ENCODE assay signal across 24 mouse cellular contexts in the genomic region with DNA sequence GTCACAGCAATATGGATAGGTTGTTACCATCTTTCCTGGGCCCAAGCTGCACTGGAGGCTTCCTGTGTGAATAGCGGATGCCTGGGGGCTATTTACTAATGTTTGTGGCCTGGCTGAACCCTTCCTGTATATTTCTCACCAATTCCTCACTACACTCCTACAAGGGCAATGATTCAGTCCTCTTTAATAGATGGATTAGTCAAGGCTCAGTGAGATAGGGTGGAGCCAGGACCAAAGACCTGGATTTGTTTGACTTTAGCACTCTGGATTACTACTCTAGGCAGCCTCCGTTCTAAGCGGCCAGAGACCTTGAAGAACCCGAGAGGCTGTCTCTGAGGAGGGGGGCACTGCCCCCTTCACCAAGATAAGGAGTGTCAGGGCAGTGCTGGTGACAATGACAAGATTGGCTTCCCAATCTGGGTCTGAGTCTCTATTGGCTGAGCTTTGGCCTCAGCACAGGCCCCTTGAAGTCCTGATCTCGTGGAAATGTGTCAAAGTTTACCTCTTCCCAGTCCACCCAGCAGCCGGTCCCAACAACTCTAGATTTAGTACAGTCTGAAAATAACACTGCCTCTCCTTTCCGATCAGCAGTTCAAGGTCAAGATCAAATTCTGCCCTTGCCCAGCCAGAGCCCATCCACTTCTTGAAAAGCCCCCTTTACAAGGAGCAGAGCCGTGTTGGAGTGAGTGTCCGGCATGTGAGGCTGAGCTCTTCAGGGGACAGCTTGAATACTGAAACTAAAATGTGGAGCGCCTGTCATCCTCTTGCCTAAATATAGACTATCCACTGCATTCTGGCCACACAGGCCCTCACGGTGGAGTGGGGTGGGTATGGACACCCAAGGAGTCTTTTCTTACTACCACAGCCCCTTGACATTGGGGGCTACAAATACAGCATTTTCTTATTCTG.
DNase-seq lines count a peak whose midpoint lies in the region; ATAC-seq and TF ChIP-seq lines count a peak whose summit lies in the region.
"Had no signal": no experiment of that assay in that cellular context is flagged by ENCODE, and none has a peak within 500 bp of the region (broad histone marks: within the 10 kb centered on the region; RNA-seq: fewer than 3 reads in every experiment).

No protein-coding gene starts in this region.

- H3K4me1 ChIP-seq in lung, embryonic 16.5 days (replicated peaks; ENCODE audit: control insufficient read depth, insufficient read depth, low read length) = peaks cover 2% of the 10 kb centered on the region
- peaks cover 22% of the 10 kb centered on the region for H3K4me1 ChIP-seq in heart, embryonic 15.5 days (replicated peaks)
- no peaks in the 10 kb centered on the region for H3K4me1 ChIP-seq in hindbrain, postnatal 0 days (ENCODE audit: insufficient read depth, low read length)
- H3K4me1 ChIP-seq: embryonic facial prominence, embryonic 12.5 days; limb, embryonic 15.5 days; midbrain, embryonic 12.5 days; neural tube, embryonic 12.5 days; stomach, embryonic 15.5 days had no signal

- no peak for DNase-seq in lung, postnatal 4 days
- DNase-seq in heart, adult 8-10 months (ENCODE audit: low spot score) = peak; percentile 21
- DNase-seq in right cerebral cortex, postnatal 4 days = no peak
- no peak for DNase-seq in hindbrain, postnatal 0 days (ENCODE audit: low spot score)
- DNase-seq in frontal cortex, postnatal 36 days (ENCODE audit: low spot score in 2 of 2) = no peak
- DNase-seq: adrenal gland, adult 8-10 months; cerebellum, adult 9-11 months; gastrocnemius, postnatal 25 days; kidney, adult 8-10 months; kidney, postnatal 14 days; liver, postnatal 0 days; thymus, adult 18-20 months; thymus, postnatal 4 days had no signal

- 0 out of 2 replicates have a peak, but pooled peaks have one; percentile 20 for ATAC-seq in lung, embryonic 16.5 days (ENCODE audit: low read depth)
- ATAC-seq in heart, embryonic 15.5 days (replicated peaks; ENCODE audit: insufficient number of reproducible peaks, insufficient read depth, low FRiP score, low read depth) = peak; percentile 80
- no peak for ATAC-seq in hindbrain, postnatal 0 days
- ATAC-seq: forebrain, embryonic 13.5 days; inflammation-experienced regulatory T-cells, adult 6 months; liver, postnatal 0 days had no signal

- no peak overlapping the region for H3K4me3 ChIP-seq in lung, embryonic 16.5 days (ENCODE audit: low read length)
- 0 out of 2 replicates have a peak overlapping the region, but pooled peaks have one; percentile 0 for H3K4me3 ChIP-seq in heart, embryonic 15.5 days
- H3K4me3 ChIP-seq in hindbrain, postnatal 0 days (ENCODE audit: low read length) = no peak overlapping the region
- H3K4me3 ChIP-seq: embryonic facial prominence, embryonic 12.5 days; erythroblast, embryonic 14.5 days; forebrain, embryonic 13.5 days; layer of hippocampus, adult 2 months; limb, embryonic 15.5 days; midbrain, embryonic 12.5 days; neural tube, embryonic 12.5 days; stomach, embryonic 15.5 days had no signal

- H3K27ac ChIP-seq in lung, embryonic 16.5 days (ENCODE audit: low read length) = no peak overlapping the region
- peak overlapping the region; percentile 90 for H3K27ac ChIP-seq in heart, embryonic 15.5 days
- H3K27ac ChIP-seq in hindbrain, postnatal 0 days = no peak overlapping the region
- H3K27ac ChIP-seq: embryonic facial prominence, embryonic 12.5 days; forebrain, embryonic 13.5 days; layer of hippocampus, adult 2 months; limb, embryonic 15.5 days; midbrain, embryonic 12.5 days; neural tube, embryonic 12.5 days; stomach, embryonic 15.5 days had no signal

- no peaks in the 10 kb centered on the region for H3K9me3 ChIP-seq in lung, embryonic 16.5 days (ENCODE audit: control insufficient read depth, low read length)
- no peaks in the 10 kb centered on the region for H3K9me3 ChIP-seq in heart, embryonic 15.5 days (replicated peaks)
- no peaks in the 10 kb centered on the region for H3K9me3 ChIP-seq in hindbrain, postnatal 0 days (ENCODE audit: low read length)
- H3K9me3 ChIP-seq: embryonic facial prominence, embryonic 12.5 days; forebrain, embryonic 13.5 days; limb, embryonic 15.5 days; midbrain, embryonic 12.5 days; neural tube, embryonic 12.5 days; stomach, embryonic 15.5 days had no signal

- H3K9ac ChIP-seq in lung, embryonic 16.5 days (ENCODE audit: low read length) = no peak overlapping the region
- peak overlapping the region; percentile 40; the same call in 1 of the 2 replicates for H3K9ac ChIP-seq in heart, embryonic 15.5 days
- no peak overlapping the region for H3K9ac ChIP-seq in hindbrain, postnatal 0 days (replicated peaks; ENCODE audit: low read length)
- H3K9ac ChIP-seq: embryonic facial prominence, embryonic 12.5 days; forebrain, embryonic 13.5 days; limb, embryonic 15.5 days; liver, postnatal 0 days; midbrain, embryonic 12.5 days; neural tube, embryonic 12.5 days; stomach, embryonic 15.5 days had no signal

- H3K36me3 ChIP-seq in lung, embryonic 16.5 days (ENCODE audit: control insufficient read depth, insufficient read depth, low read length) = no peaks in the 10 kb centered on the region
- no peaks in the 10 kb centered on the region for H3K36me3 ChIP-seq in heart, embryonic 15.5 days
- H3K36me3 ChIP-seq in hindbrain, postnatal 0 days (ENCODE audit: insufficient read depth, low read length) = no peaks in the 10 kb centered on the region
- H3K36me3 ChIP-seq: embryonic facial prominence, embryonic 12.5 days; limb, embryonic 15.5 days; midbrain, embryonic 12.5 days; neural tube, embryonic 12.5 days; stomach, embryonic 15.5 days had no signal

- no peak overlapping the region for H3K4me2 ChIP-seq in lung, embryonic 16.5 days (ENCODE audit: low read depth, low read length)
- peak overlapping the region; percentile 52 for H3K4me2 ChIP-seq in heart, embryonic 15.5 days
- H3K4me2 ChIP-seq in hindbrain, postnatal 0 days (ENCODE audit: low read depth, low read length) = no peak overlapping the region
- H3K4me2 ChIP-seq: embryonic facial prominence, embryonic 12.5 days; forebrain, embryonic 13.5 days; limb, embryonic 15.5 days; midbrain, embryonic 12.5 days; neural tube, embryonic 12.5 days; stomach, embryonic 15.5 days had no signal

- WGBS in lung, embryonic 16.5 days = 51% methylated on average over 11 of the region's 11 CpGs
- 38% methylated on average over 11 of the region's 11 CpGs for WGBS in heart, embryonic 15.5 days
- 87% methylated on average over 11 of the region's 11 CpGs for WGBS in hindbrain, postnatal 0 days

- H3K27me3 ChIP-seq in lung, embryonic 16.5 days (ENCODE audit: control insufficient read depth, insufficient read depth, low read depth, low read length) = no peaks in the 10 kb centered on the region
- no peaks in the 10 kb centered on the region for H3K27me3 ChIP-seq in heart, embryonic 15.5 days
- H3K27me3 ChIP-seq in hindbrain, postnatal 0 days (ENCODE audit: insufficient read depth, low read length) = no peaks in the 10 kb centered on the region
- H3K27me3 ChIP-seq: embryonic facial prominence, embryonic 12.5 days; midbrain, embryonic 12.5 days; neural tube, embryonic 12.5 days; stomach, embryonic 15.5 days had no signal

- TF ChIP-seq CTCF in hindbrain, postnatal 0 days (IDR thresholded peaks at IDR 0.05; ENCODE audit: low read depth) = no peak
